Comparison of ENCODE assay signal across 8 mouse cellular contexts in the genomic region with DNA sequence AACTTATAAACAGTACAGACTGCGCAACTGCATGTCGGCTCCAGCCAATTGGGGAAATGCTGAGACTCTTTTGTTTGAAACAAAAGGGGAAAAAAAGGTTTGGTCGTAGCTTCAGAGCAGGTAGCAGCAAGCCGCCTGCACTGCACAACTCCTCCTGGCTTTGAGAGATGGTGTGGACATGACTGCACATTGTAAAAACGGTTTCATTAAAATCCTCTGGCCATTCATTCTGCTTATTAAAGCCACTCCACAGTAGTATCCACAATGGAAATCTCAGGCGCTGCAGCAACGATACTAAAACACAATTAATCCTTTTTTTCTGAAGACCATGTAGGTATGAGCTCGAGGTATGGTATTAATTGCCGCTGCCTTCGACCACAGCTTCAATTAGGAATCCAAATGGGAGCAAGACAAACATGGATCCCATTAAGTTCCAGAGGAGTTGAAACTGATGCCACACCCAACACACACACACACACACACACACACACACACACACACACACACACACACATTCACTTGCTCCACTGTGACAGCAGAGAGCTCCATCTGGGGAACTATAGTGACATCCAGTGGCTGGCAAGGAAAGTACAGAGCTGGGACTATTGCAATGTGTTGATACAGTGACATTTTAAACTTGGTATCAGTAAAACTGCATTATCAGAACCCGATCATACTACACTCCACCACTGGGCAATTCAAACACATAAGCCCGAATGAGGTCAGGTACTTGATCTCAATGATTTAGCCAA.
A peak's percentile ranks its signal among the peaks of the same experiment; 100 is the strongest.
DNase-seq lines count a peak whose midpoint lies in the region; ATAC-seq and TF ChIP-seq lines count a peak whose summit lies in the region.
"Had no signal": no experiment of that assay in that cellular context is flagged by ENCODE, and none has a peak within 500 bp of the region (broad histone marks: within the 10 kb centered on the region; RNA-seq: fewer than 3 reads in every experiment).

No protein-coding gene starts in this region.

- H3K27ac ChIP-seq in embryonic fibroblast, embryonic 13.5 days (ENCODE audit: insufficient read depth, low read length): no peak overlapping the region
- no peak overlapping the region for H3K27ac ChIP-seq in intestine, embryonic 15.5 days
- no peak overlapping the region for H3K27ac ChIP-seq in limb, embryonic 11.5 days (replicated peaks; ENCODE audit: low read depth, low read length)
- no peak overlapping the region for H3K27ac ChIP-seq in neural tube, embryonic 11.5 days (ENCODE audit: low read depth, low read length)

- TF ChIP-seq CTCF in embryonic fibroblast, embryonic 13.5 days (IDR thresholded peaks at IDR 0.05; ENCODE audit: borderline replicate concordance, insufficient read depth, low read length): peak; percentile 24; the same call in 1 of the 2 replicates

- H3K36me3 ChIP-seq in intestine, embryonic 15.5 days: no peaks in the 10 kb centered on the region
- H3K36me3 ChIP-seq in limb, embryonic 11.5 days (ENCODE audit: control insufficient read depth, insufficient read depth, low read length): no peaks in the 10 kb centered on the region
- H3K36me3 ChIP-seq in neural tube, embryonic 11.5 days (ENCODE audit: control insufficient read depth, insufficient read depth, low read length): no peaks in the 10 kb centered on the region

- H3K27me3 ChIP-seq in intestine, embryonic 15.5 days (replicated peaks): no peaks in the 10 kb centered on the region
- no peaks in the 10 kb centered on the region for H3K27me3 ChIP-seq in limb, embryonic 11.5 days (ENCODE audit: control insufficient read depth, insufficient read depth, low read length)
- H3K27me3 ChIP-seq in neural tube, embryonic 11.5 days (ENCODE audit: control insufficient read depth, insufficient read depth, low read length): no peaks in the 10 kb centered on the region
- H3K27me3 ChIP-seq: megakaryocyte, embryonic 14.5 days had no signal

- no peaks in the 10 kb centered on the region for H3K9me3 ChIP-seq in intestine, embryonic 15.5 days
- H3K9me3 ChIP-seq in limb, embryonic 11.5 days (ENCODE audit: control insufficient read depth, low read length): no peaks in the 10 kb centered on the region
- H3K9me3 ChIP-seq in neural tube, embryonic 11.5 days (ENCODE audit: control insufficient read depth, low read length): no peaks in the 10 kb centered on the region

- 79% methylated on average over 12 of the region's 12 CpGs for WGBS in intestine, embryonic 15.5 days
- WGBS in limb, embryonic 11.5 days: 57% methylated on average over 12 of the region's 12 CpGs
- 87% methylated on average over 12 of the region's 12 CpGs for WGBS in neural tube, embryonic 11.5 days

- H3K4me3 ChIP-seq in embryonic fibroblast, embryonic 13.5 days (ENCODE audit: insufficient read depth, low read length): no peak overlapping the region
- no peak overlapping the region for H3K4me3 ChIP-seq in intestine, embryonic 15.5 days (replicated peaks)
- H3K4me3 ChIP-seq in limb, embryonic 11.5 days (ENCODE audit: low read depth, low read length): no peak overlapping the region
- H3K4me3 ChIP-seq in neural tube, embryonic 11.5 days (ENCODE audit: low read depth, low read length): no peak overlapping the region
- H3K4me3 ChIP-seq: megakaryocyte, embryonic 14.5 days had no signal

- no peak overlapping the region for H3K9ac ChIP-seq in intestine, embryonic 15.5 days
- H3K9ac ChIP-seq in limb, embryonic 11.5 days (ENCODE audit: low read length): no peak overlapping the region
- H3K9ac ChIP-seq in neural tube, embryonic 11.5 days (ENCODE audit: low read length): no peak overlapping the region

- peak; percentile 22 for DNase-seq in urinary bladder, postnatal 14 days (ENCODE audit: low spot score)
- DNase-seq in urinary bladder, postnatal 4 days (ENCODE audit: low spot score in 2 of 2): no peak
- DNase-seq in limb, embryonic 11.5 days (ENCODE audit: low spot score): peak; percentile 44
- DNase-seq in neural tube, embryonic 11.5 days (ENCODE audit: low spot score): peak; percentile 19

- TF ChIP-seq POLR2A in embryonic fibroblast, embryonic 13.5 days (IDR thresholded peaks at IDR 0.05; ENCODE audit: low read depth, low read length): no peak

- H3K4me1 ChIP-seq in embryonic fibroblast, embryonic 13.5 days (ENCODE audit: control insufficient read depth, insufficient read depth, low read length): no peaks in the 10 kb centered on the region
- no peaks in the 10 kb centered on the region for H3K4me1 ChIP-seq in intestine, embryonic 15.5 days (replicated peaks)
- no peaks in the 10 kb centered on the region for H3K4me1 ChIP-seq in limb, embryonic 11.5 days (ENCODE audit: control insufficient read depth, insufficient read depth, low read length)
- no peaks in the 10 kb centered on the region for H3K4me1 ChIP-seq in neural tube, embryonic 11.5 days (ENCODE audit: control insufficient read depth, insufficient read depth, low read length)
- H3K4me1 ChIP-seq: megakaryocyte, embryonic 14.5 days had no signal

- H3K4me2 ChIP-seq in intestine, embryonic 15.5 days (replicated peaks): no peak overlapping the region
- no peak overlapping the region for H3K4me2 ChIP-seq in limb, embryonic 11.5 days (ENCODE audit: low read depth, severe bottlenecking)
- H3K4me2 ChIP-seq in neural tube, embryonic 11.5 days (ENCODE audit: low read depth): no peak overlapping the region

- ATAC-seq in intestine, embryonic 15.5 days: peak; percentile 43; the same call in 1 of the 2 replicates
- peak; percentile 54 for ATAC-seq in limb, embryonic 11.5 days (ENCODE audit: insufficient number of reproducible peaks, low FRiP score, low TSS enrichment, low read depth)
- ATAC-seq in neural tube, embryonic 11.5 days (ENCODE audit: insufficient read depth, low FRiP score, low TSS enrichment): peak; percentile 66; the same call in 1 of the 2 replicates
- ATAC-seq in monocyte, adult 5-6 weeks (replicated peaks; ENCODE audit: insufficient number of reproducible peaks, low FRiP score, low TSS enrichment, poor library complexity, severe bottlenecking): no peak

Comparison
In these comparisons a context has a peak if more than half of its experiments do, and no peak if none do; other contexts are left out.
1. DNase-seq: peak in urinary bladder, postnatal 14 days (single experiment), limb, embryonic 11.5 days (single experiment) and neural tube, embryonic 11.5 days (single experiment); none in urinary bladder, postnatal 4 days (0 of 2).